Mouse (Mus musculus): ENCODE data around the gene Ncoa1.
"Not testable (repeated sequence)": the region's sequence is repeated elsewhere in the genome, so short reads cannot be mapped to it uniquely, and the experiment has no call there.

Ncoa1 gene

GRCm38 (mm10) chr12:4396221-4396620, 80.8 kb downstream of the Ncoa1 start:
- in situ Hi-C loops (cut with MboI, MseI), result loop anchor here in 1 of 2 experiments (10.0 kb wide), 1 partner anchor 151 kb away; no protein-coding TSS in a partner anchor

- in situ Hi-C loops (cut with MboI, MseI), result loop anchor here in 1 of 2 experiments (10.0 kb wide), 1 partner anchor 148 kb away; no protein-coding TSS in a partner anchor
These were observed 84.4 kb downstream of the Ncoa1 start for GRCm38 (mm10) chr12:4392590-4392989.

GRCm38 (mm10) chr12:4392074-4392473, 84.9 kb downstream of the Ncoa1 start:
- in situ Hi-C loops (cut with MboI, MseI), result loop anchor here in 1 of 2 experiments (10.0 kb wide), 1 partner anchor 147 kb away; no protein-coding TSS in a partner anchor

GRCm38 (mm10) chr12:4391256-4391655, 85.7 kb downstream of the Ncoa1 start:
- in situ Hi-C loops (cut with MboI, MseI), result loop anchor here in 1 of 2 experiments (10.0 kb wide), 1 partner anchor 146 kb away; no protein-coding TSS in a partner anchor

GRCm38 (mm10) chr12:4390721-4391120, 86.3 kb downstream of the Ncoa1 start:
- in situ Hi-C loops (cut with MboI, MseI), result loop anchor here in 1 of 2 experiments (10.0 kb wide), 1 partner anchor 146 kb away; no protein-coding TSS in a partner anchor

GRCm38 (mm10) chr12:4386077-4386719, 90.8 kb downstream of the Ncoa1 start:
- in situ Hi-C loops (cut with MboI, MseI), result no loop called here

- in situ Hi-C loops (cut with MboI, MseI), result no loop called here
These were observed 93.9 kb downstream of the Ncoa1 start for GRCm38 (mm10) chr12:4383061-4383460.

GRCm38 (mm10) chr12:4379298-4379957, 97.6 kb downstream of the Ncoa1 start:
- in situ Hi-C loops (cut with MboI, MseI), result no loop called here

GRCm38 (mm10) chr12:4376475-4376874, 100.5 kb downstream of the Ncoa1 start:
- in situ Hi-C loops (cut with MboI, MseI), result no loop called here

GRCm38 (mm10) chr12:4374816-4375493, 102.0 kb downstream of the Ncoa1 start:
- in situ Hi-C loops (cut with MboI, MseI), result no loop called here

- in situ Hi-C loops (cut with MboI, MseI), result no loop called here
These were observed 105.6 kb downstream of the Ncoa1 start for GRCm38 (mm10) chr12:4371406-4371805.

GRCm38 (mm10) chr12:4365951-4366350, 111.0 kb downstream of the Ncoa1 start:
- in situ Hi-C loops (cut with MboI, MseI), result no loop called here

GRCm38 (mm10) chr12:4359475-4359874, 117.5 kb downstream of the Ncoa1 start:
- in situ Hi-C loops (cut with MboI, MseI), result no loop called here

GRCm38 (mm10) chr12:4358653-4359052, 118.3 kb downstream of the Ncoa1 start:
- in situ Hi-C loops (cut with MboI, MseI), result not testable (repeated sequence)

GRCm38 (mm10) chr12:4358100-4358499, 118.9 kb downstream of the Ncoa1 start:
- in situ Hi-C loops (cut with MboI, MseI), result no loop called here

GRCm38 (mm10) chr12:4356834-4357445, 120.0 kb downstream of the Ncoa1 start:
- in situ Hi-C loops (cut with MboI, MseI), result no loop called here

GRCm38 (mm10) chr12:4355019-4355730, 121.8 kb downstream of the Ncoa1 start:
- in situ Hi-C loops (cut with MboI, MseI), result no loop called here

GRCm38 (mm10) chr12:4343216-4343615, 133.8 kb downstream of the Ncoa1 start:
- in situ Hi-C loops (cut with MboI, MseI), result loop anchor here in 1 of 2 experiments (25.0 kb wide), 1 partner anchor 106 kb away; the partner anchor contains the start of genes Cenpo and Ptrhd1

- in situ Hi-C loops (cut with MboI, MseI), result loop anchor here in 1 of 2 experiments (25.0 kb wide), 1 partner anchor 105 kb away; the partner anchor contains the start of genes Cenpo and Ptrhd1
These were observed 134.9 kb downstream of the Ncoa1 start for GRCm38 (mm10) chr12:4342087-4342486.

- in situ Hi-C loops (cut with MboI, MseI), result loop anchor here in 1 of 2 experiments (25.0 kb wide), 1 partner anchor 103 kb away; the partner anchor contains the start of genes Cenpo and Ptrhd1
These were observed 136.6 kb downstream of the Ncoa1 start for GRCm38 (mm10) chr12:4340325-4340924.

Data from T-helper 17 cell (primary cell).